Mouse (Mus musculus): ENCODE results near the gene Olah.

Olah gene

GRCm38 (mm10) chr2:3348919-3349318 is 48.1 kb downstream of the Olah start:
- no peak for DNase-seq (ENCODE audit: low spot score)

GRCm38 (mm10) chr2:3348422-3348821 is 48.6 kb downstream of the Olah start:
- DNase-seq (ENCODE audit: low spot score) = no peak

- DNase-seq (ENCODE audit: low spot score) = peak; percentile 77
Observed at GRCm38 (mm10) chr2:3335611-3336301, 61.3 kb downstream of the Olah start, which contains the start of gene Acbd7. TSS of gene Acbd7 (plus strand) at chr2:3336168.

GRCm38 (mm10) chr2:3333761-3334160 is 63.2 kb downstream of the Olah start:
- DNase-seq (ENCODE audit: low spot score) = no peak

GRCm38 (mm10) chr2:3332484-3333242 is 64.3 kb downstream of the Olah start, which contains the start of gene Rpp38:
TSS of gene Rpp38 (minus strand) at chr2:3332643.
- peak; percentile 98 for DNase-seq (ENCODE audit: low spot score)

- no peak for DNase-seq (ENCODE audit: low spot score)
Observed at GRCm38 (mm10) chr2:3332056-3332455, 65.0 kb downstream of the Olah start.

- DNase-seq (ENCODE audit: low spot score) = no peak
Observed at GRCm38 (mm10) chr2:3331071-3331703, 65.8 kb downstream of the Olah start.

- peak; percentile 27 for DNase-seq (ENCODE audit: low spot score)
Observed at GRCm38 (mm10) chr2:3327351-3327750, 69.7 kb downstream of the Olah start.

- DNase-seq (ENCODE audit: low spot score) = no peak
Observed at GRCm38 (mm10) chr2:3326547-3326946, 70.5 kb downstream of the Olah start.

GRCm38 (mm10) chr2:3324381-3325130 is 72.5 kb downstream of the Olah start:
- DNase-seq (ENCODE audit: low spot score) = no peak

GRCm38 (mm10) chr2:3323132-3323531 is 73.9 kb downstream of the Olah start:
- DNase-seq (ENCODE audit: low spot score) = no peak

- DNase-seq (ENCODE audit: low spot score) = no peak
Observed at GRCm38 (mm10) chr2:3305426-3306025, 91.5 kb downstream of the Olah start.

- DNase-seq (ENCODE audit: low spot score) = no peak
Observed at GRCm38 (mm10) chr2:3295826-3296225, 101.2 kb downstream of the Olah start.

GRCm38 (mm10) chr2:3292170-3292569 is 104.8 kb downstream of the Olah start:
- no peak for DNase-seq (ENCODE audit: low spot score)

Measured in yolk sac, embryonic 10.5 days (tissue).